Mouse (Mus musculus): ENCODE measurements around the gene Golga5. TPM values are rescaled to one million over a fixed set of nuclear protein-coding genes. Genes with fewer than 3 reads are reported as not detected.
A peak's percentile ranks its signal among the peaks of the same experiment; 100 is the strongest.

The Golga5 gene
- total RNA-seq (2021), result 10 to 100 TPM; 29.5 to 31.3 TPM
- long read RNA-seq, experiment 1, transcript Golga5-202 (13 exons, 2,827 nt), result major isoform, 45 of 64 reads
- long read RNA-seq, experiment 1, transcript Golga5-201 (13 exons, 3,390 nt), result minor isoform, 5 of 64 reads
- long read RNA-seq, experiment 1, partial matches to known transcripts, result 6 of 64 reads
- long read RNA-seq, experiment 1, other reads (novel, unspliced or antisense), result 8 of 64 reads
- long read RNA-seq, experiment 2, transcript Golga5-202 (13 exons, 2,827 nt), result major isoform, 42 of 54 reads
- long read RNA-seq, experiment 2, partial matches to known transcripts, result 3 of 54 reads
- long read RNA-seq, experiment 2, other reads (novel, unspliced or antisense), result 5 of 54 reads

DNA sequence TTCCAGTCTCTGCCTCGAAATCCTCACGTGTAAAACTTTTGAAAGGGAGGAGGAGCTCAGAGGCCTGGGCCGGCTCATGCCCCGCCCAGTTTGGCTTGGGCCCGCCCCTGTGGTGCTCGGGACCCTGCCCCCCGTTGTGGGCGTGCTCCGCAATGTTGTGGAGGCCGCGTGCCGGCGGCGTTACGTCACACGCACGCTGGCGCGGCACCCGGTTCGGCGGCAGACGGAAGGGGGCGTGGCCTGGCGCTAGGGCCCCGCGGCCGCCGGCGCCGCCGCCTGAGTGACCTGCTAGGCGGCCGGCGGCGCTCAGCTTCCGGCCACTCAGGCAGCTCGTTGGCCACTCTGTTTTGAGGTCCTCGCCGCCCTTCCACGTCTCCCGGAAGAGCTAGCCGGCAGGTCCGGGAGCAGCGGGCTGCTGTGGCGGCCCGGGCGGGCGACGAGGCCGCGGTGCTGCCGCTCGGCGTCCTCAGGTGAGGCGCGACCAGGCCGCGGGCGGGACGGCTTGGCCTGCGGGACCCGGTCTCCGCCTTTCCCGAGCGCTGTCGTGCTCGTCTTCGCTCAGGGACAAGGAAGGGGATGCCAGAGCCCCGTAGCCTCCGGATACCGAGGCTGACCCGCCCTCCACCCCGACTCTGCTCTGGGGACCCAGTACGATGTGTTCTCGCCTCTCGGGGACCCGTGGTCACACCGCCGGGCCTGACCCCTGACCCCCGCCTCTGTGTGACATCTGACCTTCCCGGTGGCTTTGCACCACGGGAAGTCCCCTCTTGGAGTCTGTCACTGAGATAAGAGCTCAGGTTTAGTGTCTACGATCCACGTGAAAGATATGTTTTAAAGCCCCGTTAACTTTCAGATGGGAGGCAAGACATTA lies at the start of gene Golga5:
TSS of gene Golga5 (plus strand) at position 242 of the 871 bp plus-strand sequence.
- peak; percentile 96 for DNase-seq (ENCODE audit: low spot score)

DNA sequence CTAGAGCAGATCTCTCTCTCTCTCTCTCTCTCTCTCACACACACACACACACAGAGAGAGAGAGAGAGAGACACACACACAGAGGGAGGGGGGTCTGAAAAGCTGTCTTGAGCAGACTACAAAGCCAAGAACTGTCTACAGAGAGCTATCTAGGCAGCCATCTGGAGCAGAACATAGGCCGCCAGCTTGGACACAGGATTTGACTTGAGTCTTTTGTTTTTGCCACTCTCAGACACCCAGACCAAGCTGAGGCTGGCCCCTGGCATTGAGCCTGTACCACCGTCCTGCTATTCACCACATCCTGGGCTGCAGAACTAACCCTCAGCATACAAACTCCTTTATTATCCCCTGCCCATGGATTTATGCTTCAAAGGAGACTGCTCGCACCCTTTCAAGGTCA lies 49.4 kb upstream of the Golga5 start:
- DNase-seq (ENCODE audit: low spot score), result no peak

DNA sequence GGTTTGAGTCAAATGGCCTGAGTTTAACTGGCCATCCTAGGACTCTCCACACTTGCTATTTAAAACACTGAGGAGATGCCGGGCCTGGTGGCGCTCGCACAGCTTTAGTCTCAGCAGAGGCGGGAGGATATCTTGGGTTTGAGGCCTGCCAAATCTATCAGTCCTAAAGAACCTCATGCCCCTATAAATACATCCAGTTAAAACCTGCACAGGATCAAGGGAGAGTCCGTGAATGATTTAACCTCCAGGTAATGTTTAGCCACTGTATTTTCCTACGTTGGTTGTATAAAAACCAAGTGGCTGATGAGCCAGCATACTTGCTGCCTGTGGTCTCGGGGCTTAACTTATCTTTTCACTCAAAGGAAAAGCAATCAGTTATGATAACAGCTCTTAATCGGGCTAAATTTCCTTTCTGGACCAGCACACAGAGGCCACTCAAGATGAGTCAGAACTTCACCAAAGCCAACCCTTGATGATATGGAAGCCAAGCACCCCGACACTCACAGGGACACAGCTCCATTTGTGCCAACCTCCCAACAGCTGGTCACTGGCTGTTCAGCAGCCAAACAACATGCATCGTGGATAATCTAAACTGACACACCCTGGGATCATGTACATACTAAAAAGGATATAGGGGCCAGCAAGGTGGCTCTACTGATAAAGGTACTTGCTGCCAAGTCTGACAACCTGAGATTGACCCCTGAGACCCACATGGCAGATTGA lies 48.6 kb upstream of the Golga5 start:
- no peak for DNase-seq (ENCODE audit: low spot score)

DNA sequence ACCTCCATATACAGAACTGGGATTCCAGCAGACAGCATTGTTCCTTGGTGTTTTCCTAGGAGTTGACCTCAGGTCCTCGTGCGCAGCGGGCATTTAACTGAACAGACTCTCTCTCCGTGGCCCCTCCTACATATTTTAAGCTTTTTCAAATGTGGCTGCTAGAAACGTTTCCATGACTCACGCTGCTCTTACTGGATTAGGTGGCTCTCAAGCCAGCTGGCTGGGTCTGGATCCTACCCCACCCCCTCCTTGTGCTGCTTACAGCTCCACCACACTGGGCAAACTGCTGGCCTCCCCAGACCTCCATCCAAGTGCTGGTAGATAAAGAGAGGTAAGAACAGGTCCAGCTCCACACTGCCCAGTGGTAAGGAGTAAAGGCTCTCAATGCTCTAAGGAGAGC lies 46.9 kb upstream of the Golga5 start:
- DNase-seq (ENCODE audit: low spot score), result peak; percentile 66

DNA sequence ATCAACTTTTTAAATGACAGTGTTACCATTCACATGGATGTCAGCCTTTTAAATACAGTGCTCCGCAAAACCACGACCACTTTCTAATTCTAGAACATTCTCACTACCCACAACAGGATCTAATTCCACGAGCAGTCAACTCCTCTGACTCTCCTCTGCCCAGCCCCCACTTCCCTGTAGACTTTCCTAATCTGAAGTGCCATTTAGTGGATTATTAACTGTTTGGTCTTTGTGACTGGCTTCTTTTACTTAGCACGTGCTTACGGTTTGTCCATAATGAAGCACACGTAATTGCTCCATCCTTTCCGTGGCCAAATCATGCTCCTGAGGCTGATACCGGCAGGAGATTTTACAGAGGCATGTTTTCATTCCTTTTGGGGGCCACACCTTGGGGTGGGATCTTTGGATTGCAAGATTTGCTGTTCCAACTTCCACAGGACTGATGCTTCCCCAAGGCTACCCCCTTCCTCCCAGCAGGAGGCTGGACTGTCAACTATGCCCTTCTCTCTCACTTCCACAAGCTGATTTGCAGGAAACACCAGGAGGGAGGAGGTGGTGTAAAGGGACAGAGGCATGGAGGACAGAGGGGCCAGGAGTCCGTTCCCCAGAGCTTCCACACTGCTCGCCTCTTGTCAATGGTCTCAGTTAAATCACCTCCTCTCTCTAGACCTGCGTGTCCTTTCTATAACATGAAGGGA lies 46.2 kb upstream of the Golga5 start:
- no peak for DNase-seq (ENCODE audit: low spot score)

DNA sequence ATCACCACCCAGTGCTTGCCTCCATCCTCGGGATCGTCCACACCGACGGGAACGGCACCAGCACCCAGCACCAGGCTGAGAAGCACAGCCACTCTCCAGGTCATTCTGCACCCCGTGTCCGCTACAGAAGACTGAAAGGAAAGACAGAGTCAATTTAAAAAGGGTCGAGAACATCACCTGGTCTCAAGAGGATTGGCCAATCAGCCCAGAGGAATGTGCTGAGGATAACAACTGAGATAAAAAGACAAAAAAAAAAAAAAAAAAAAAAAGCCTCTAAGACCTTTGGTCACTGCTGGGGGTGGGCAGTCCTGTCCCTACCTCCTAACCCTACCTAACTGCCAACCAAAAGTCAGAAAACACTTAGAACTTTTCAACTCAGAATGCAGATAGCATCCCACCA lies 45.3 kb upstream of the Golga5 start:
- DNase-seq (ENCODE audit: low spot score), result no peak

DNA sequence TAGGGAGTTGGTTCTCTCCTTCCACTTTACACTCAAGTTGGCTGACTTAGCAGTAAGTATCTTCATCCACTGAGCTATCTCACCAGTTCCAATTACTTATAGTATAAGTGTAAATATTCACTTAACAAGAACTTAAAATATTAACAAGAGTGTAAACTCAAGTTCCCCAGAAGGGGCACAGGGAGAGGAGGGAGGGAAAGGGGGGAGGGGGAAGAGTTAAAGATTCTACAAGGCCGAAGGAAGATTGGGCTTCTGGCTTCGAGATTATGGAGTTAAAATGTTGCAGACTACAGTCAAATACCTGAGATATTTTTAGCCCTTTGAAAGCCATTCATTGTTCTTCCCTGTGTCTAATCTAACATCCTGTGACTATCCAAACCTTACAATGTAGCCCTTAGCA lies 44.5 kb upstream of the Golga5 start:
- DNase-seq (ENCODE audit: low spot score), result no peak

DNA sequence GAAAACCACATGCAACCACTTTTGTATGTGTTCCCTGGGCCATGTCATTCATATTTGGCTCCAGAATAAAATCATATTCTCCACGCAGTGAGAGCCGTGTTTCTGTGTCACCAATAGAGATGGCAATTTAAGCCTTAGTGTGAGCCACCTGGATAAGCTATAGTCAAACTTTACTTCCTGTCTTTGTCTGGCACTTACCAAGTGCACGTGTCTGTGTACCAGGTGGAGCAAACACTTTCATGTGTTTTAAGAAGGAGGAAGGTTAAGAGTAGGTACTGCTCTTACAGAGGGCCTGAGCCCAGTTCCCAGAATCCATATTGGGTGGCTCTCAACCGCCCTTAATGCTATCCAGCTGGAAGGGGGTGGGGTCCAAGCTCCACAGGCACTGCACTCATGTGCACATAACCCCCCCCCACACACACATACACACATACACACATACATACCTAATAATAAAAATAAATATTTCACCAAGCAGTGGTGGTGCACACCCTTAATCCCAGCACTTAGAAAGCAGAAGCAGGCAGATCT lies 43.8 kb upstream of the Golga5 start:
- DNase-seq (ENCODE audit: low spot score), result no peak

DNA sequence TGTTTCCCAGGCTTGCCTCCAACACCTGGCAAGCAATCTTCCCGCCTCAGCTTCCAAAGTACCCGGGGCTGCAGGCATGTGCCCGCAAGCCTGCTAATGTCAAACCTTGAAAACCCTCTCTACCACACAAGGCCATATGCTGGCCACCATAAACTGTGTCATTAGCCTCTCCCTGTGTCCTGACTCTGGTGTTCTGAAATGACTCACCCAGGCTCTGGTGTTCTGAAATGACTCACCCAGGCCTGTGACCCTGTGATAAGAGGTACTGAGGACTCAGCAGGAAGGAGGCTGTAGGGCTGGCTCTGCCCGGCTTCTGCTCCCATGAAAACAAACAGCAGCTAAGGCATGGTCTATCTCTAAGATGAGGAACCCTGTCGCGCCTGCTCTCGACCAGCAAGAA lies 42.6 kb upstream of the Golga5 start:
- no peak for DNase-seq (ENCODE audit: low spot score)

DNA sequence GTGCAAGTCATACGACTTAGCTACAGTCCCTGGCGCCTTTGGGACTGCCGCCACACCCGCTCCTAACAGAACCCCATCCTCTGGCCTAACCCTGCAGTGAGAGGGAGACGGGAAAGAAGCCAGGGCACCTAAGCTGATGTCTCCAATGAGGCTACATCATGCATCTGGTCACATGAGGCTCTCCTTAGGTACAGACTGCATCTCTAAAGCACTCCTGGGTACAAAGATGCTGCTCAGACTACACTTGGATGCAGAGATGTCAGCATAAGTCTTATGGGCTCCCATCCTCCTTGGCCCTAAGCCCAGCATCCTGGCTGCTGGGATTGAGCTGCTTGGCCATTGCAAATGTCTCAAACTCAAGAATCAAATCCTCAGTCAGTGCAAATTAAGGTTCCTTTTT lies 39.3 kb upstream of the Golga5 start:
- no peak for DNase-seq (ENCODE audit: low spot score)

DNA sequence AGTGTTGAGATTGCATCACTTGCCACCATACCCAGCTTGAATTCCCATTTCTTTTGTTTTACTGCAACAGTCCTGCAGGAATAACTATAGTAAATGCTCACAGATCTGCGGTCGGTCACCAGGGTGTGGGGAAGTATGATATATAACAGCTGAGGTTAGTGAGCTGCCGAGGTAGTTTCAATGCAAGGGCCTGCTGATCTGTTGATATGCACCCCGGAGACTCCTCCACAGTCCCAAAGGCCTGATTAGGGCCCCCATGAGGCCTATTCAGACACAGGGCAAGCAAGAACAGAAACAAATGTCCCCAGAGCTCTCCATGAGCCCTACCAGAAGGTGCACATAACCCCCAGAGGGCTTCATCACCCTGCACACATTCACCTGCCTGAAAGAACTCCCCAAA lies 38.7 kb upstream of the Golga5 start:
- DNase-seq (ENCODE audit: low spot score), result no peak

DNA sequence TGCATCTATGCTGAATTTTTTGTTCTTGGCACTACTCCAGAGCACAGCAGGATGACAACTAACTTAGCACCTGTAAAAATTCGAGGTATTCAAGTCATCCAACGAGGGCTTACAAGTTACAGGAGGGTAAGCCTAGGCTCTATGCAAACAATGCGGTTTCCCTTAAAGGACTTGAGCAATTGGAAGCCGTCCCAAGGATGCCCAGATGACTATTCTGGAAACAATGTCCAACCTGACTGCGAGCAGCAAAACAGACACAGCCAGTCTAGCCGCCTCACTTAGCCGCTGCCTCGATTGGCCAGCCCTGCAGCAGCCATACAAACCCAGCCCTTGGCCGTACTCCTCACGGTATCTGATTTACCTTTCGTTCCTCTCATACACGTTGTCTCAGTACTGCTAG lies 36.7 kb upstream of the Golga5 start:
- DNase-seq (ENCODE audit: low spot score), result no peak

DNA sequence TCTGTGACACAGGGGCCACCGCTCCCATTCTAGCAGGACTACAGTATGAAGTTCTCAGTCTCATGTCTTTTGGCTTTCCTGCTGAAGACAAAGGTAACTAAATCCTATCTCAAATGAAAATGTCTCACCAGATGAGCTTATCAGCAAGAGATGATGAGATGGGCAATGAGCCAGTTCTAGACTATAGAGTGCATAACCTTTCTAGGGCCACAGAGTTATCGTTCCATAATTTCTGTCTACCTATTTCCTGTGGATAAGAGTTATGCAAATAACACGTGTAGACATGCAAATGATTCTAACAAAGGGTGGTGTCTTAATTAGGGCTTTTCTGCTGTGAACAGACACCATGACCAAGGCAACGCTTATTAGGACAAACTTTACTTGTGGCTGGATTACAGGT lies 34.8 kb upstream of the Golga5 start:
- no peak for DNase-seq (ENCODE audit: low spot score)

DNA sequence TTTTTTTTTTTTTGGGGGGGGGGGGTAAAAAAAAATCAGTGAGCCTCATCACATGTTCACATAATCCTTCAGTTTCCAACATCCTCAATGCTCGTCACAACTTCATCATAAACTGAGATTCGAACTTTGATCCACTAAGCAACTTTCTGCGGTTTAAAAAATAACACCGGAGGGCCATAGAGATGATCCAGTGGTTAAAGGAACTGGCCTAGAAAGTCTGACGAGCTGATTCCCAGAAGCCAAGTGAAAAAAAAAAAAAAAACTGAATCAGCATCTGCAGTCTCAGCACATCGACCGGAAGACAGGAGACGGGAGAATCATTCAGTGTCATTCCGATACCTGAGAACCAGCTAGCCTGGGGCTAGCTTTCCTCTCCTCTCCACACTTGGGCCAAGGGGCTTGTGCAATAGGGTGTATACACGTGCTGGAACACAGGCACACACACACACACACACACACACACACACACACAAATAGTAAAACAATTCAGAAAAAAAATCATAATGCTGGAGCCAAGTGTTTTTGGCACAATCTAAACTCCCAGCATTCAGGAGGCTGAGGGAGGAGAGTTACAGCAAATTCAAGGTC lies 31.9 kb upstream of the Golga5 start:
- no peak for DNase-seq (ENCODE audit: low spot score)

DNA sequence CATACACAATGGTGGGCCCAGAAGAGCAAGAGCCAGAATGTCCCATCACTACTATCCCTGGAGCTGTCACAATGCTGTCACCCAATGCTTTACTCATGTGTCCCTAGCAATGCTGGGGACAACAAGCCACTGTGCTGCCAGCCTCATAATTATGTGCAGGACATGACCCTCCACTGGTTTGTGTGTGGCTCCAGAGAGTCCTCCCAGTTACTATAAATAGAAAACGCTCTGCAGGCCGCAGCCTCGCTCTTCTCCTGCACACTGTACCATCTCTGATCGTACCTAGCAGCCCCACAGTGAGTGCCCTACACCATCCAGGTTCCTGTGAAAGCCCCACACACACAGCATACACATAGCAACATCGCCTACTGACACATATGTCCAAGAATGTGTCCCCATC lies 31.0 kb upstream of the Golga5 start:
- no peak for DNase-seq (ENCODE audit: low spot score)

DNA sequence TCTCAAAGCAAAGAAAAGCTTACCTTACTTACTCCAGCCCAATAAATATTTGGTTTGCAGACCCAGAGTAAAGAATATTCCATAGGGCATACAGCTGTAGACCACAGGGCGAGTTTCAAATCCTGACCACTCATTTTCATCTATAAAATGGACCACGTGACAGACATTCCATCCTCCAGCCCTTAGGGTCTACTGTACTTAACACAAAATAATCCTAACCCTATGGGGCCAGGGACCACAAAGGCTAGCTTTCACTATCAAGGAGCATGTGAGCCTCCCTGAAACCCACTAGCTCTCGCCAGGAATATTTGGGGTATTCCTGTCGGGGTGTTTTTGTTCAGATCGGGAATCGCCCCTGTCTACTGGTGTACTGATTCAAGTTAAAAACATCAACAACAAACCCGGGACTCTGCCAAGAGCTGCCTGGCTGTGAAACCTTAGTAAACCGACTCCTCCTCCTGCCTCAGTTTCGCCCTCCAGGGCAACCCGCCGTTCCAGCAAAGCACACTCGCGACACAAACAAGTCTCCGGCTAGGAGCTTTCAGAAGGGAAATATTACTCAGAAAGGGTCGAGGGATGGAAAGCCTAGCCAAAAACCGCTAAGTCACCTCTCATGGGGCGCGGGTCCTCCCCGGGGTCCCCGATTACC lies 29.8 kb upstream of the Golga5 start:
- no peak for DNase-seq (ENCODE audit: low spot score)

DNA sequence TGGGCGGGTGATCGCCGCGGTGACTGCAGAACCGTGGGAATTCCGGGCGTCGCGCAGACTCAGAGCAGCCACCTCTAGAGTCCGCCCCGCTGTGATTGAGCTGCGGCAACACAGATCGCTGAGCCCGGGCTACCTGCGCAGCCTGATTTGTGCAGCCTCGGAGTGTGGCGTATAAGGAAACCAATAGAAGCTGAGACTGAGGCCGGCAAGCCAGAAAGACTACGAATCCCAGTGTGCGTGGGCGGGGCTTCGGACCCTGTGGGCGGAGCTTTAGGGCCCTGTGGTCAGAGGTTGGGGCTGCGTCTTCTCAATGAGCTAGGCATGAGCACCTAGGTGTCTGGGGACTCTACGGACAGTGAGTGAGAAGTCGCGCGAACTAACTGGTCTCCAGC lies 29.3 kb upstream of the Golga5 start, which contains the start of gene Lgmn:
TSS of gene Lgmn (minus strand) at position 182 of the 392 bp plus-strand sequence.
- peak; percentile 99 for DNase-seq (ENCODE audit: low spot score)

DNA sequence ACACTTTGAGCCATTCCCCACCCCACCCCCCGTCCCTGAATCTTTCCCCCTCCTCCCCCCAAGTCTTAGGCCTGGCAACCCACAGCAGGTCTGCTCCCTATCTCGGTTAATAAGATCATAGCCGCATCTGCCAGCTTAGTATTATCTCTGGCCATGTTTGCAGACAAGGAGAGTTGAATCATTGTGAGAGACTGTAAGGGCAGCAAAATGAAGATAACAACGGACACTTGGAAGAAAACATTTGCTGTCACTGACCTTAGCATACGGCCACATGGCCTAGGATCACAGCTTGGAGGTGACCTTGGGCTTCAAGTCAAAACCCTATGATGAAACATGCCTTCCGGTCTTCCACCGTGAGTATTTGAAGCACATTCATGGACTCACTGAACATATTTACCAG lies 28.4 kb upstream of the Golga5 start:
- no peak for DNase-seq (ENCODE audit: low spot score)

DNA sequence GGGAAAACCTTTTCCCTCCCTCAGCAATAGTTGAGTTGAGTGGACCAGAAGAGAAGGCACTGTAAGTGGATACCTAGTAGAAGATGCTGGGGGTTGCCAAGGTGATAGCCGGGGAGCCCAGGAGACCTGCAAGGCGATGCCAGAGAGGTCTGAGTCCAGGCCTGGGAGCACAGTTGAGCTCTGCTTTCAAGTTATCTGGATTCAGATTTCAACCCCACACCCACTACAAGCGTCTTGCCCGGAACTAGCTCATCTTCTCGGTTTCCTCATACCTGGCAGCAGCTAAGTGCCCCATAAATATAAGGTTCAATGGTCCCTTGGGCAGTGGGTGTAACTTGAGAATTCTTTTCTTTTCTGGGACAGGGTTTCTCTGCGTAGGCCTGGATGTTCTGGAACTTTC lies 27.8 kb upstream of the Golga5 start:
- DNase-seq (ENCODE audit: low spot score), result peak; percentile 65

DNA sequence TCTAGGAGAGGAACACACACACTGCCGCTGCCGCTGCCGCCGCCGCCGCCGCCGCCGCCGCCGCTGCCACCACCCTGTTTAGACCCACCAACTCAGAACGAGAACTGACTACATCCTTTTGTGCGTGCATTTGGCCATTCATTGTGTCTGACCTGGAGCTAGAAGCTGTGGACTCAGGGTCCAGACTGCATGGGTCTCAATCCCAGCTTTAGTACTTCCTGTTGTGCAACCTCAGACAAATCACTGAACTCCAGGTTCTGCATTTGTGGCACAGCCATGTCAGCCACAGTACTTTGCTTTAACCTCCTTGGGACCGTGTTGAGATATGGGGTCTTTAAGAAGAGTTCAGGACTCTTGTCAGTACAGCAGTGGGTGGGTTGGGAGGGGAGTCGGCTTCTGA lies 26.3 kb upstream of the Golga5 start:
- DNase-seq (ENCODE audit: low spot score), result no peak
